Mouse (Mus musculus): ENCODE measurements around the gene Shc2. TPM values are rescaled to one million over a fixed set of nuclear protein-coding genes. Genes with fewer than 3 reads are reported as not detected.

Shc2 gene
- 0.06 and 0.08 TPM in 2 replicates for polyA plus RNA-seq (2015; fragmentation: Nextera tagmentation; extraction: Ambion mirVana)

GRCm38 (mm10) chr10:79637128-79638110, at the start of gene Shc2:
Shc2 (minus strand) TSS chr10:79637918.
- H3K4me3 ChIP-seq (ENCODE audit: low read depth, low read length), result peak within 1 kb of the TSS; percentile 34
- H3K9ac ChIP-seq (ENCODE audit: low read depth, low read length), result no peak within 1 kb of the TSS
- H3K4me1 ChIP-seq (ENCODE audit: control insufficient read depth, low read depth, low read length), result no peaks in the 10 kb centered on the region; the same call in 1 of the 2 replicates
- no peaks in the 10 kb centered on the region for H3K9me3 ChIP-seq (replicated peaks; ENCODE audit: control insufficient read depth, low read length)
- under 1% methylated on average over 97 of the region's 116 CpGs for WGBS (ENCODE audit: insufficient replicate concordance)
- H3K27ac ChIP-seq (ENCODE audit: low read length), result no peak within 1 kb of the TSS
- no peaks in the 10 kb centered on the region for H3K36me3 ChIP-seq (ENCODE audit: control insufficient read depth, insufficient read depth)
- H3K27me3 ChIP-seq (ENCODE audit: control insufficient read depth, insufficient read depth, low read depth, low read length), result peaks cover 42% of the 10 kb centered on the region
- ATAC-seq (ENCODE audit: low read depth), result no peak
- peak within 1 kb of the TSS; percentile 40 for H3K4me2 ChIP-seq (ENCODE audit: low read depth, low read length)

- WGBS (ENCODE audit: insufficient replicate concordance), result 90% methylated on average over 6 of the region's 6 CpGs
- no peak overlapping the region for H3K4me3 ChIP-seq (ENCODE audit: low read depth, low read length)
- no peak overlapping the region for H3K9ac ChIP-seq (ENCODE audit: low read depth, low read length)
- no peak overlapping the region for H3K4me2 ChIP-seq (ENCODE audit: low read depth, low read length)
- peaks cover 20% of the 10 kb centered on the region for H3K4me1 ChIP-seq (ENCODE audit: control insufficient read depth, low read depth, low read length)
- no peak for ATAC-seq (ENCODE audit: low read depth)
- H3K36me3 ChIP-seq (ENCODE audit: control insufficient read depth, insufficient read depth), result peaks cover 48% of the 10 kb centered on the region
- no peaks in the 10 kb centered on the region for H3K27me3 ChIP-seq (ENCODE audit: control insufficient read depth, insufficient read depth, low read depth, low read length)
- no peaks in the 10 kb centered on the region for H3K9me3 ChIP-seq (replicated peaks; ENCODE audit: control insufficient read depth, low read length)
- no peak overlapping the region for H3K27ac ChIP-seq (ENCODE audit: low read length)
Observed at GRCm38 (mm10) chr10:79687513-79687912, 49.8 kb upstream of the Shc2 start.

- no peaks in the 10 kb centered on the region for H3K27me3 ChIP-seq (ENCODE audit: control insufficient read depth, insufficient read depth, low read depth, low read length)
- no peak for ATAC-seq (ENCODE audit: low read depth)
- H3K9me3 ChIP-seq (replicated peaks; ENCODE audit: control insufficient read depth, low read length), result no peaks in the 10 kb centered on the region
- H3K4me2 ChIP-seq (ENCODE audit: low read depth, low read length), result no peak overlapping the region
- no peak overlapping the region for H3K27ac ChIP-seq (ENCODE audit: low read length)
- H3K36me3 ChIP-seq (ENCODE audit: control insufficient read depth, insufficient read depth), result peaks cover 48% of the 10 kb centered on the region
- no peak overlapping the region for H3K9ac ChIP-seq (ENCODE audit: low read depth, low read length)
- H3K4me3 ChIP-seq (ENCODE audit: low read depth, low read length), result no peak overlapping the region
- 90% methylated on average over 1 of the region's 1 CpGs for WGBS (ENCODE audit: insufficient replicate concordance)
- H3K4me1 ChIP-seq (ENCODE audit: control insufficient read depth, low read depth, low read length), result peaks cover 20% of the 10 kb centered on the region
Observed at GRCm38 (mm10) chr10:79686691-79687090, 49.0 kb upstream of the Shc2 start.

GRCm38 (mm10) chr10:79686219-79686618, 48.5 kb upstream of the Shc2 start:
- H3K4me3 ChIP-seq (ENCODE audit: low read depth, low read length), result no peak overlapping the region
- peaks cover 21% of the 10 kb centered on the region for H3K4me1 ChIP-seq (ENCODE audit: control insufficient read depth, low read depth, low read length)
- no peak overlapping the region for H3K27ac ChIP-seq (ENCODE audit: low read length)
- ATAC-seq (ENCODE audit: low read depth), result no peak
- H3K9me3 ChIP-seq (replicated peaks; ENCODE audit: control insufficient read depth, low read length), result no peaks in the 10 kb centered on the region
- H3K27me3 ChIP-seq (ENCODE audit: control insufficient read depth, insufficient read depth, low read depth, low read length), result no peaks in the 10 kb centered on the region
- WGBS (ENCODE audit: insufficient replicate concordance), result 84% methylated on average over 2 of the region's 2 CpGs
- no peak overlapping the region for H3K4me2 ChIP-seq (ENCODE audit: low read depth, low read length)
- H3K36me3 ChIP-seq (ENCODE audit: control insufficient read depth, insufficient read depth), result peaks cover 48% of the 10 kb centered on the region
- H3K9ac ChIP-seq (ENCODE audit: low read depth, low read length), result no peak overlapping the region

- Histone ChIP-seq H3K4me3 (ENCODE audit: low read depth, low read length) (no peak overlapping the region), H3K9ac (ENCODE audit: low read depth, low read length) (no peak overlapping the region), H3K27ac (ENCODE audit: low read length) (peak overlapping the region; percentile 68; the same call in 1 of the 2 replicates), H3K36me3 (ENCODE audit: control insufficient read depth, insufficient read depth) (peaks cover 48% of the 10 kb centered on the region), H3K9me3 (replicated peaks; ENCODE audit: control insufficient read depth, low read length) (no peaks in the 10 kb centered on the region), H3K4me2 (ENCODE audit: low read depth, low read length) (no peak overlapping the region), H3K4me1 (ENCODE audit: control insufficient read depth, low read depth, low read length) (peaks cover 33% of the 10 kb centered on the region), H3K27me3 (ENCODE audit: control insufficient read depth, insufficient read depth, low read depth, low read length) (no peaks in the 10 kb centered on the region)
- ATAC-seq (ENCODE audit: low read depth), result no peak
- WGBS (ENCODE audit: insufficient replicate concordance), result 90% methylated on average over 25 of the region's 25 CpGs
Observed at GRCm38 (mm10) chr10:79684770-79685600, 47.3 kb upstream of the Shc2 start.

- Histone ChIP-seq H3K4me3 (ENCODE audit: low read depth, low read length) (peak overlapping the region; percentile 72), H3K27ac (ENCODE audit: low read length) (peak overlapping the region; percentile 68), H3K36me3 (ENCODE audit: control insufficient read depth, insufficient read depth) (peaks cover 44% of the 10 kb centered on the region), H3K9me3 (replicated peaks; ENCODE audit: control insufficient read depth, low read length) (no peaks in the 10 kb centered on the region), H3K4me2 (ENCODE audit: low read depth, low read length) (peak overlapping the region; percentile 95), H3K4me1 (ENCODE audit: control insufficient read depth, low read depth, low read length) (peaks cover 33% of the 10 kb centered on the region), H3K9ac (ENCODE audit: low read depth, low read length) (peak overlapping the region; percentile 86), H3K27me3 (ENCODE audit: control insufficient read depth, insufficient read depth, low read depth, low read length) (no peaks in the 10 kb centered on the region)
- ATAC-seq (ENCODE audit: low read depth), result no peak
- WGBS (ENCODE audit: insufficient replicate concordance), result 77% methylated on average over 6 of the region's 6 CpGs
Observed at GRCm38 (mm10) chr10:79683726-79684640, 46.3 kb upstream of the Shc2 start.

GRCm38 (mm10) chr10:79682916-79683582, 45.3 kb upstream of the Shc2 start:
- peak overlapping the region; percentile 95 for H3K4me2 ChIP-seq (ENCODE audit: low read depth, low read length)
- no peaks in the 10 kb centered on the region for H3K9me3 ChIP-seq (replicated peaks; ENCODE audit: control insufficient read depth, low read length)
- no peaks in the 10 kb centered on the region; the same call in 1 of the 2 replicates for H3K27me3 ChIP-seq (ENCODE audit: control insufficient read depth, insufficient read depth, low read depth, low read length)
- H3K36me3 ChIP-seq (ENCODE audit: control insufficient read depth, insufficient read depth), result peaks cover 35% of the 10 kb centered on the region
- H3K4me3 ChIP-seq (ENCODE audit: low read depth, low read length), result peak overlapping the region; percentile 72
- H3K4me1 ChIP-seq (ENCODE audit: control insufficient read depth, low read depth, low read length), result peaks cover 33% of the 10 kb centered on the region
- H3K27ac ChIP-seq (ENCODE audit: low read length), result peak overlapping the region; percentile 80
- 1% methylated on average over 10 of the region's 10 CpGs for WGBS (ENCODE audit: insufficient replicate concordance)
- peak overlapping the region; percentile 86 for H3K9ac ChIP-seq (ENCODE audit: low read depth, low read length)
- no peak for ATAC-seq (ENCODE audit: low read depth)

- H3K9ac ChIP-seq (ENCODE audit: low read depth, low read length), result peak overlapping the region; percentile 86
- peak overlapping the region; percentile 80 for H3K27ac ChIP-seq (ENCODE audit: low read length)
- 0% methylated on average over 10 of the region's 10 CpGs for WGBS (ENCODE audit: insufficient replicate concordance)
- peaks cover 33% of the 10 kb centered on the region for H3K4me1 ChIP-seq (ENCODE audit: control insufficient read depth, low read depth, low read length)
- peaks cover 30% of the 10 kb centered on the region for H3K36me3 ChIP-seq (ENCODE audit: control insufficient read depth, insufficient read depth)
- H3K9me3 ChIP-seq (replicated peaks; ENCODE audit: control insufficient read depth, low read length), result no peaks in the 10 kb centered on the region
- ATAC-seq (ENCODE audit: low read depth), result no peak
- no peaks in the 10 kb centered on the region; the same call in 1 of the 2 replicates for H3K27me3 ChIP-seq (ENCODE audit: control insufficient read depth, insufficient read depth, low read depth, low read length)
- H3K4me3 ChIP-seq (ENCODE audit: low read depth, low read length), result peak overlapping the region; percentile 72
- peak overlapping the region; percentile 95 for H3K4me2 ChIP-seq (ENCODE audit: low read depth, low read length)
Observed at GRCm38 (mm10) chr10:79682551-79682915, 44.8 kb upstream of the Shc2 start.
